Mouse (Mus musculus) hindbrain, postnatal 0 days (tissue): ENCODE results near the gene Ecel1. TPM values are rescaled to one million over a fixed set of nuclear protein-coding genes. Genes with fewer than 3 reads are reported as not detected.

Experiments used
- ATAC-seq: fragments of 200-750 bp; cut with Nextera tagmentation; 2 replicates; pipeline ENCODE4 v1.8.0; 2017; ENCODE audit warnings: mild to moderate bottlenecking, moderate TSS enrichment, moderate library complexity
- DNase-seq: peaks from one replicate; pipeline ENCODE4 v3.0.0-alpha.2; 2015; ENCODE audit warnings: low spot score
- H3K27ac ChIP-seq: fragments of 300-500 bp; sonication (generic); 2 replicates; pipeline ENCODE4 v1.5.1; 2014; ENCODE audit warnings: mild to moderate bottlenecking
- H3K27me3 ChIP-seq: fragments of 300-500 bp; sonication (generic); 2 replicates; pipeline ENCODE4 v1.6.1; 2014; ENCODE audit warnings: low read length, mixed read lengths; ENCODE audit not compliant: insufficient read depth
- H3K36me3 ChIP-seq: fragments of 300-500 bp; sonication (generic); 2 replicates; pipeline ENCODE4 v1.6.1; 2014; ENCODE audit warnings: low read length, mixed read lengths; ENCODE audit not compliant: insufficient read depth
- H3K4me1 ChIP-seq: fragments of 300-500 bp; sonication (generic); 2 replicates; pipeline ENCODE4 v1.6.1; 2014; ENCODE audit warnings: antibody characterized with exemption, low read length, mixed read lengths; ENCODE audit not compliant: insufficient read depth
- H3K4me2 ChIP-seq: fragments of 300-500 bp; sonication (generic); 2 replicates; pipeline ENCODE4 v1.6.1; 2014; ENCODE audit warnings: low read depth, mild to moderate bottlenecking, low read length, moderate library complexity, mixed read lengths
- H3K4me3 ChIP-seq: fragments of 300-500 bp; sonication (generic); 2 replicates; pipeline ENCODE4 v1.5.1; 2014; ENCODE audit warnings: low read length
- H3K9ac ChIP-seq: fragments of 300-500 bp; sonication (generic); replicated peaks from 2 replicates; pipeline ENCODE4 v1.6.1; 2014; ENCODE audit warnings: mild to moderate bottlenecking, low read length, moderate library complexity, mixed read lengths
- H3K9me3 ChIP-seq: fragments of 300-500 bp; sonication (generic); 2 replicates; pipeline ENCODE4 v1.6.1; 2016; ENCODE audit warnings: low read length, mixed read lengths
- CTCF ChIP-seq: IDR thresholded peaks from 2 replicates; pipeline ENCODE4 v1.5.1; 2016; ENCODE audit warnings: antibody characterized with exemption, control low read depth, low read depth
- WGBS: fragments of 180-500 bp; shearing (Covaris S2); extraction: QIAGEN DNeasy Blood & Tissue Kit; methylation state at CpG from one replicate; pipeline ENCODE4 v1.1.7; 2014; 5-methylcytosine and 5-hydroxymethylcytosine counted together
- polyA plus RNA-seq: library from polyadenylated mRNA; unstranded; fragments of >200 nt; fragmentation: Nextera tagmentation; extraction: Ambion mirVana; gene quantifications from 2 replicates; pipeline ENCODE4 v1.2.1, GENCODE M21; 2015
- total RNA-seq: library from RNA; depleted of rRNA; stranded (reverse); fragments of >200 nt; gene quantifications from 2 replicates; pipeline ENCODE4 v1.2.3, GENCODE M21; 2014; rRNA removed

The Ecel1 gene
- total and polyA plus RNA-seq, 2 experiments from 2014 or later = 35.6 to 45.6 TPM

- DNase-seq = no peak
- WGBS = 85% methylated on average over 4 of the region's 4 CpGs
- Histone ChIP-seq H3K27me3 (no peaks in the 10 kb centered on the region), H3K27ac (no peak overlapping the region), H3K9ac (no peak overlapping the region), H3K4me3 (no peak overlapping the region), H3K36me3 (no peaks in the 10 kb centered on the region), H3K4me1 (no peaks in the 10 kb centered on the region), H3K4me2 (no peak overlapping the region), H3K9me3 (no peaks in the 10 kb centered on the region)
- ATAC-seq = no peak
- TF ChIP-seq CTCF = no peak
Measured at GRCm38 (mm10) chr1:87108564-87108963, 47.8 kb downstream of the Ecel1 start.

DNA sequence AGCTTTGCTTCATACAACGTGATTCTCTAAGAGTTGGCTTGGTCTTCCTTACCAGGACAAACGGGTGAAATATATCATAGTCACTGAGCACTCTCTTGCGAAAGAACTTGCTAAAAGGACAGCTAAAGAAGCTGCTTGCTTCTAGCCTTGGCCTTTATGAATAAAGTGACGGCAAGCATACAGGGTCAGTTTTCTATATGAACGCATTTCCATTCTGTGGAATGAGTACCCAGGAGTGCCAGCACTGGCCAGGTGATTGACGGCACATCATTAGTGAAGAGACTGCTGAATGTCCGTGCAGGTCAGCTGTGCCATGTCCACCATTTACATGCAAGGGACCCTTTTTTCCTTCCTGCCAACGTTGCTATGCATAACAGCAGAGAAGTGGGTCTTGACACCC, 49.8 kb downstream of the Ecel1 start:
- Histone ChIP-seq H3K4me2 (no peak overlapping the region), H3K9me3 (no peaks in the 10 kb centered on the region), H3K27me3 (no peaks in the 10 kb centered on the region), H3K4me3 (no peak overlapping the region), H3K36me3 (no peaks in the 10 kb centered on the region), H3K4me1 (no peaks in the 10 kb centered on the region), H3K9ac (no peak overlapping the region), H3K27ac (no peak overlapping the region)
- no peak for DNase-seq
- 72% methylated on average over 8 of the region's 8 CpGs for WGBS
- no peak for ATAC-seq
- no peak for TF ChIP-seq CTCF

- Histone ChIP-seq H3K36me3 (no peaks in the 10 kb centered on the region), H3K27ac (no peak overlapping the region), H3K4me2 (no peak overlapping the region), H3K9me3 (no peaks in the 10 kb centered on the region), H3K9ac (no peak overlapping the region), H3K4me1 (no peaks in the 10 kb centered on the region), H3K4me3 (no peak overlapping the region), H3K27me3 (no peaks in the 10 kb centered on the region)
- TF ChIP-seq CTCF = no peak
- ATAC-seq (no peak), DNase-seq (no peak)
- 66% methylated on average over 1 of the region's 1 CpGs for WGBS
Measured at GRCm38 (mm10) chr1:87103936-87104335, 52.4 kb downstream of the Ecel1 start.

DNA sequence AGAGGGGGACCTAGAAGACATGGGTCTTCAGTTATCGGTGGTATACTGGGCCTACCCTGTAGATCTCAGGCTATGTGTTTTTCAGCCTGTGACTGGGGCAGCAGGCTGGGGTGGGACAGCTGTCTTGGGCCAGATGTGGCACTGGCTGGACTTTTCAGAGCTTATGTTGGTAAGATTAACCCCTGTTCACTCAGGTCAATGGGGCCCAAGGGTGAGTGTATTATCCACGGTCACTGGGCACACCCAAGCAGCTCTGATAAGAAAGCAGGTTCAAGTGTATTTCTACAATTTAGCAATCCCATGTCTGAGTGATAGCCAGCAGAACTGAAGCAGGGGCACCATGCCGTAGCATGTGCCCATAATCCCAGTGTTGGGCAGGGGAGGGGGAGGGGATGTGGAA, 54.2 kb downstream of the Ecel1 start:
- DNase-seq = no peak
- Histone ChIP-seq H3K9me3 (no peaks in the 10 kb centered on the region), H3K27ac (no peak overlapping the region)

GRCm38 (mm10) chr1:87101411-87101810, 54.9 kb downstream of the Ecel1 start, which contains the start of gene Alpi:
Alpi (minus strand) TSS chr1:87101606.
- H3K9me3 ChIP-seq = no peaks in the 10 kb centered on the region
- WGBS = 93% methylated on average over 1 of the region's 1 CpGs
- no peaks in the 10 kb centered on the region for H3K27me3 ChIP-seq
- H3K36me3 ChIP-seq = no peaks in the 10 kb centered on the region
- no peaks in the 10 kb centered on the region for H3K4me1 ChIP-seq
- no peak within 1 kb of the TSS for H3K4me2 ChIP-seq
- no peak within 1 kb of the TSS for H3K27ac ChIP-seq
- H3K4me3 ChIP-seq = no peak within 1 kb of the TSS
- TF ChIP-seq CTCF = no peak
- ATAC-seq (no peak), DNase-seq (no peak)
- no peak within 1 kb of the TSS for H3K9ac ChIP-seq

More for the DNA sequence above, 54.2 kb downstream of the Ecel1 start:
- no peak for ATAC-seq
- 89% methylated on average over 3 of the region's 3 CpGs for WGBS
- no peak for TF ChIP-seq CTCF
- H3K36me3 ChIP-seq = no peaks in the 10 kb centered on the region
- no peak overlapping the region for H3K4me2 ChIP-seq
- H3K9ac ChIP-seq = no peak overlapping the region
- H3K4me1 ChIP-seq = no peaks in the 10 kb centered on the region
- no peaks in the 10 kb centered on the region for H3K27me3 ChIP-seq
- H3K4me3 ChIP-seq = no peak overlapping the region

DNA sequence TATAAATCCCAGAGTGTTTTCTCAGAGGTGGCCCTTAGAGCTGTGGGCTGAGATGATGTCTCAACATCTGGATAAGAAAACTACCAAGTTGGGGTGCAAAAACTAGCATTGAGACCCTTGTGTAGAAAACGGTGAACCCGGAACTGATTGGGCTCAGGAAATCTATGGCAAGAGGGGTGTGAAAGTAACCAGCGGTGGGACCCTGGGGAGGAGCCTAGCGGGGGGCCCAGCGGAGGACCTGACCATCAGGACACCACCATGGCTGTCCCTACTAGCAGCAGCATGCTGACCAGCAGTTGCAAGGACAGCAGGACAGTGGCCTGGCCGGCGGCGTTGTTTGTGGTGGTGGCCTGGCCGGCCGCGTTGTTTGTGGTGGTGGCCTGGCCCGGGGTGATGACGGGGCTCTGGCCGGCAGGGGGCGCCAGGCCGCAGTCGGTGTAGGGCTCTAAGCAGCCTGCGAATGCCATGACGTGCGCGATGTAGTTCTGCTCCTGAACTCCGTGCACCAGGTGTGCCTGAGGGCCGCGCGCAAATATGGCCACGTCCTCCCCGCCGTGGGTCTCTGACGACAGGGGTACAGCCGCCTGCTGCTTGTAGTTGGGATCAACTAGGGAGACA, 57.9 kb downstream of the Ecel1 start:
- TF ChIP-seq CTCF = peak; percentile 71
- Histone ChIP-seq H3K9ac (no peak overlapping the region), H3K4me2 (0 out of 2 replicates have a peak overlapping the region, but pooled peaks have one; percentile 21), H3K27ac (no peak overlapping the region), H3K9me3 (no peaks in the 10 kb centered on the region), H3K36me3 (no peaks in the 10 kb centered on the region), H3K4me3 (no peak overlapping the region), H3K4me1 (no peaks in the 10 kb centered on the region), H3K27me3 (no peaks in the 10 kb centered on the region)
- DNase-seq (peak; percentile 55), ATAC-seq (peak; percentile 72; the same call in 1 of the 2 replicates)
- 12% methylated on average over 30 of the region's 30 CpGs for WGBS

Other genes starting within 250 kb of the Ecel1 start
- not detected in 2 replicates for gene Alppl2, start 66.6 kb downstream of the Ecel1 start, total RNA-seq
- gene Alppl2, start 66.6 kb downstream of the Ecel1 start, polyA plus RNA-seq = not detected in 2 replicates
- gene Alpi, start 54.9 kb downstream of the Ecel1 start, total RNA-seq = not detected in 2 replicates
- not detected in 2 replicates for gene Alpi, start 54.9 kb downstream of the Ecel1 start, polyA plus RNA-seq
- not detected in 2 replicates for gene Akp3, start 31.5 kb downstream of the Ecel1 start, total RNA-seq
- not detected in 2 replicates for gene Akp3, start 31.5 kb downstream of the Ecel1 start, polyA plus RNA-seq
- gene Prss56, start 26.8 kb upstream of the Ecel1 start, total RNA-seq = 0.29 and 0.31 TPM in 2 replicates
- gene Prss56, start 26.8 kb upstream of the Ecel1 start, polyA plus RNA-seq = 0.46 and 0.47 TPM in 2 replicates
- gene Chrnd, start 34.1 kb upstream of the Ecel1 start, total RNA-seq = not detected in 2 replicates
- not detected in 2 replicates for gene Chrnd, start 34.1 kb upstream of the Ecel1 start, polyA plus RNA-seq
- 0.22 TPM in 1 of 2 replicates, not detected in the other for gene Chrng, start 48.1 kb upstream of the Ecel1 start, total RNA-seq
- gene Chrng, start 48.1 kb upstream of the Ecel1 start, polyA plus RNA-seq = 0.06 TPM in 1 of 2 replicates, not detected in the other
- 60.4 and 68.1 TPM in 2 replicates for gene Eif4e2, start 57.4 kb upstream of the Ecel1 start, total RNA-seq
- 99.7 and 103 TPM in 2 replicates for gene Eif4e2, start 57.4 kb upstream of the Ecel1 start, polyA plus RNA-seq
- 12.4 and 13.0 TPM in 2 replicates for gene Efhd1, start 107.8 kb upstream of the Ecel1 start, total RNA-seq
- gene Efhd1, start 107.8 kb upstream of the Ecel1 start, polyA plus RNA-seq = 6.4 and 7.8 TPM in 2 replicates
- 56.8 and 58.1 TPM in 2 replicates for gene Gigyf2, start 170.5 kb upstream of the Ecel1 start, total RNA-seq
- 51.3 and 51.9 TPM in 2 replicates for gene Gigyf2, start 170.5 kb upstream of the Ecel1 start, polyA plus RNA-seq
- gene Kcnj13, start 238.2 kb upstream of the Ecel1 start, total RNA-seq = 5.0 and 12.7 TPM in 2 replicates
- 33.2 and 37.3 TPM in 2 replicates for gene Kcnj13, start 238.2 kb upstream of the Ecel1 start, polyA plus RNA-seq